Mouse (Mus musculus): ENCODE results near the gene Adgre1.
"Not testable (repeated sequence)": the region's sequence is repeated elsewhere in the genome, so short reads cannot be mapped to it uniquely, and the experiment has no call there.

Adgre1 gene

DNA sequence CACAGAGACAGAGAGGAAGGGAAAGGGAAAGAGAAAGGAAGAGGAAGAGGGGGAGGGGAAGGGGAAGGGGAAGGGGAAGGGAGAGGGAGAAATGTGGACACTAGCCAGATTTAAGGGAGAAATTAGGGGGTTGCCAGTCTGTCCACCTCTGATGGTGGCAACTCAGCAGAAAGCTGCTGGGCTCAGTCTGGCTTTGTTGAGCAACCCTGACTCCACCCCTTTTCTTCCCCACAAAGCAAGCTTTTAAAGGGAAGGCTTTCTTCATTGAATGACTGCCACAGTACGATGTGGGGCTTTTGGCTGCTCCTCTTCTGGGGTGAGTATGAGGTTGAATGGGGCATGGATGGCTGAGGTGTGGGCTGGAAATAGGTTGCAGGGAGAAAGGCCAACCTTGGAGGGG, at the start of gene Adgre1:
TSS of gene Adgre1 (plus strand) at position 251 of the 400 bp plus-strand sequence.
- DNase-seq (ENCODE audit: low read depth, low spot score): no peak

DNA sequence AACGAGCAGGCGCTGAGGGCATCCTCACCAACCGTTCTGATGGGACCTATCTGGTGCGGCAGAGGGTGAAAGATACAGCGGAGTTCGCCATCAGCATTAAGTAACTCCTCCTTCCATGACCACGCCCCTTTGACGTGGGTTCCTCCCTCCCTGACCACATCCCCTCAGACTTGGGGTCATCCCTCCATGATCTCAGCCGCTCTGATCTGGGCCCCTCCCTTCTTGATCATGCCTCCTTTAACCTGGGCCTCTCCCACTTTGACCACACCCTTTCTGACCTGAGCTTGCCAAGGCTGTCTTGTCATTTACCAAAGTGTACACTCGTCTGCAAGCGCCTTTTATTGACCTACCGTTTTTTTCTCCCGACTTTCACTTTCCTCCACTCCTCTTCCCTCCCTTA, 46.7 kb upstream of the Adgre1 start:
- no peak for DNase-seq (ENCODE audit: low read depth, low spot score)

DNA sequence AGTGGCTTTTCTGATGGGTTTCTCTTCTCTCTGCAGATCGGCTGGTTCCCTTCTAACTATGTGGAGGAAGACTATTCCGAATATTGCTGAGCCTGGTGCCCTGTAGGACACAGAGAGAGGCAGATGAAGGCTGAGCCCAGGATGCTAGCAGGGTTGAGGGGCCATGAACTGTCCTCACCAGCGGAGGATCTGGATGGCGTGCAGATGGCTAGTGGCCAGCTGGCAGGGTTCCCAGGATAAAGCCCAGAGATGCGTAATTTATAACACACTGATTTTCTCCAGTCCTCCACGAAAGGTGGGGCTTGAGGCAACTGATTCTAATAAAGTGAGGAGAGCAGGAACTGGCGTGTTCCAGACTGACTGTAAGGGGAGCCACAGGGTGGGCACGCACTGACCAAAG, 30.9 kb upstream of the Adgre1 start:
- no peak for DNase-seq (ENCODE audit: low read depth, low spot score)

DNA sequence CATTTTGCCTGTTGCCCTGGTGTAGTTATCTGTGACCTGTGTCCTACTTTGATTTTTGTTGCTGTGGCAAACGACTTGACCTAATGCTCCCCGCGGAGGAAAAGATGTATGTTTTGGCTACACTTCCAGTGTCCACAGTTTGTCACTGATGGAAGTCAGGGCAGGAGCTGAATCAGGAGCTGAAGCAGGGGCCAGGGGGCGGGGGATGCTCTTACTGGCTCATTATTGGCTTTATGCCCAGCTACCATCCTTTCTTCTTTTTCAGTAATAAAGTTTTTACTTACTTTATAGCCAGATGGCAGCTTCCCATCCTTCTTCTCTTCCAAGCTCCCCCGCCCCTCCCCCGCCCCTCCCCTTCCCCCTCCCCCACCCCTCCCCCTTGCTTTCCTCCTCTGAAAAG, 29.5 kb upstream of the Adgre1 start:
- DNase-seq (ENCODE audit: low read depth, low spot score): no peak

DNA sequence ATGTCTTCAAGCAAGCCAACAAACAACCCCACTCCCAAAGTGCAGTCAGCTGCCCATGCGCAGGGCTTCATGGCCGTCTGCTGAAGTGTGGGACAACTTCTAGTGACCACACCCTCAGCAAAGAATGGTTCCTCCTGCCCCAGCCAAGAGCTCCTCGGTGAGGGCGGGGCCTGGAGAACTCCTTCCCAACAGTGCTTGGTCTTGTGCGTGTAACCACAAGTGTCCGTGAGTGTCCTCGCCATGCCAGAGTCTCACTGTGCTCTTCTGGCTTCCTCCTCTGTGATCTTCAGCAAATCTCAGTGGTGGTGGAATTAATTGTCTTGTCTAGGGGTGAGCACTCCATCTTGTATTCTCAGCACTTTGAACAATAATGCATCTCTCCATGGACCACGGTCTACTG, 27.5 kb upstream of the Adgre1 start:
- DNase-seq (ENCODE audit: low read depth, low spot score): no peak

DNA sequence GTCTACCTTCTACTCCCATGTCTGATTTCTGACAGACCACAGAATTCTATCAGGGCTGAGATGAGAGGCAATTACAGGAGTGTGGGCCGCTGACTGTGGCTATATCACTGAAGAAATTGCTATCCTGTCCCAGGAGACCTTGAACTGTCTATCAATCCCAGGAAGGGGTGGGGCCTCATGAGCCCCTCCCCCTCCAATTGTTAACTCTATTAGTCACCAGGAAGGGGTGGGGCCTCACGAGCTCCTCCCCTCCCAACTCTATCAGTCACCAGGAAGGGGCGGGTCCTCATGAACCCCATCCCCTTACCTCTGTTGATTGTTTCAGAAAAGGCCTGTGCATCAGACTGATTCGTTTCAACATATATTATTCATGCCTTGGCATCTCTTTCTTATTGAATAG, 26.2 kb upstream of the Adgre1 start:
- no peak for DNase-seq (ENCODE audit: low read depth, low spot score)

DNA sequence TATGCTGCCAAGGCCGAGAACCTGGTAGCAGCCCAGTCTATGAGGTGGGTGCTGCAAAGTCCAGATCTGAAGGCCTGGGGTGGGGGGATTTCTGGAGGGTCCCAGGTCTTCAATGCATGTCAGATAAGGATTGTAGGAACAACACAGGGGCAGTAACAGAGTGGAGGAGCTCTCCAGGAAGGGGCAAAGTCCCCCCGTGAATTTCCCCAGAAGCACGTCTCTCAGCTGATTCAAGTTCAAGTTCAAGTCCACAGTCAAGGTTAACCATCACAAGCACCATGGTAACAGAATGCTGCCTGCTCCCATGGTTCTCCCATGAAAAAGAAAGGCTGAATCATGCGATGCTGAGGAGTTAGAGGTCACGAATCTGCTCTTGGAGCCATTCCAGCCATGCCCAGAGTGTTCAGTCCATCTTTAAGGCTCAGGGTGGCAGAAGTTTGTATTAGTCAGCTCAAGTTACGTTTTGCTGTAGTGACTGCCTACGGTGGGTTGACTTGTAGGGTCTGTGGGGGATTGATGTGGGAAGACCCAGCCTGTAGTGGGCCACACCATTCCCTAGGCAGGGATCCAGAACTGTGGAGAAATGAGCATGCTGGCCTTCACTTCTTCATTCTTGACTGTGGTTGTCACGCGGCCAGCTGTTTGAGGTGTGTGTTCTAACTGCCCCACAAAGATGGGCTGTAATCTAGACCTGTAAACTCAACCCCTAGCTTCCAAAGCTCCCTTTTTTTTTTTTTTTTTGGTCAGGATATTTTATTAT, 24.3 kb upstream of the Adgre1 start:
- no peak for DNase-seq (ENCODE audit: low read depth, low spot score)

DNA sequence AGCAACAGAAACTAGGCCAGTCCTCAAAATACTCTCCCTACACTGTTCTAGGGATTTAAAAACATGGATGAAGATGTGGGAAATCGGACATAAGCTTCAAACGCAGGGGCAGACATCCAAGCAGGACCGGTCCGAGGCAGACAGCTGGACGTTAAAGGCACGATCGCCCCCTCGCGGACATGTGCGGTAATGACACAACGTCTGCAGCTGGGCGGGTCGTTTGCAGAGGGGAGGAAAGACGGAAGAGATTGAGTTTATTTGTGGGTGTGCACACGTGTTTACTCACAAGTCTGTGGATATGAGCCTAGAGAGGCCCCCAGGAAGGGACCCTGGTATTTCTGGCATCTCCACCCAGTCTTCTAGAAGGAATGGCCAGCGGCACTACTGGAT, 23.7 kb upstream of the Adgre1 start:
- DNase-seq (ENCODE audit: low read depth, low spot score): peak; percentile 67

DNA sequence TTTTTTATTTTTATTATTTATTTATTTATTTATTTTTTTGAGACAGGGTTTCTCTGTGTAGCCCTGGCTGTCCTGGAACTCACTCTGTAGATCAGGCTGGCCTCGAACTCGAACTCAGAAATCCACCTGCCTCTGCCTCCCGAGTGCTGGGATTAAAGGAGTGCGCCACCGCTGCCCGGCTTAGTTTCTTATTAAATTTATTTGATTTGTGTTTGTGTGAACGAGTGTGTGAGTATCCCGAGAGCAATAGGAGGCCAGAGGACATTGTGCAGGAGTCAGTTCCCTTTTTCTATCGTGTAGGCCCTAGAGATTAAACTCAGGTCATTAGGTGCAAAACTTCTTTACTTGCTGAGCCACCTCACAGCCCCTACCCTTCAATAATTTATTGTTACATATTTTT, 23.3 kb upstream of the Adgre1 start:
- not testable (repeated sequence) for DNase-seq (ENCODE audit: low read depth, low spot score)

DNA sequence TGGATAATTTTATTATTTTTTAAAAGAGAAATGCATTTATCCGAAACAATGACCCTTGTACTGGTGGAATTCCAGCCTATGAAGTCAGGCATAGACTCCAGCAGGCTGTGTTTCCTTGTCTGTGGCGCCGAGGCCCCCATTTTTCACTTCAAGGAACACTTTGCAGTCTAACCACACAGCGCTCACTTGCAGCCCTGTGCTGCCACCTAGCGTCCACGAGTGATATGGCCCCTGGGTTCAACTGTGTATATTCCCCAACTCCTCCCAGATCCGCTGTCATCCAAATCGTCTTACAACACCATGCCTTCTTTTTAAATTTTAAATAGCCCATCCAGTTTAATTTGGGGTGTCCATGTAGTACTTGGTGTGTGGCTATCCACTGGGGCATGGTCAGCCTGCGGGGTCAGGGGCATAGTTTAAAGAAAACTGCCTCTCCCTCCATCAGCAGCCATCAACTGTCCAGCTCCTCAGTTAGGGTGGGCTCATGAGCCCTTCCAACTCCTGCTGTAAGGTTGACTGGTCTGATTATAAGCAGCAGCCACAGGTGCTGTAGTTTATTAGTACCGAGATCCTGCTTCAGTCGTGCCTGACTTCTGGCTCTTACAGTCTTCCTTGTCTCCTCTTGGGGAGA, 22.7 kb upstream of the Adgre1 start:
- peak; percentile 83 for DNase-seq (ENCODE audit: low read depth, low spot score)

DNA sequence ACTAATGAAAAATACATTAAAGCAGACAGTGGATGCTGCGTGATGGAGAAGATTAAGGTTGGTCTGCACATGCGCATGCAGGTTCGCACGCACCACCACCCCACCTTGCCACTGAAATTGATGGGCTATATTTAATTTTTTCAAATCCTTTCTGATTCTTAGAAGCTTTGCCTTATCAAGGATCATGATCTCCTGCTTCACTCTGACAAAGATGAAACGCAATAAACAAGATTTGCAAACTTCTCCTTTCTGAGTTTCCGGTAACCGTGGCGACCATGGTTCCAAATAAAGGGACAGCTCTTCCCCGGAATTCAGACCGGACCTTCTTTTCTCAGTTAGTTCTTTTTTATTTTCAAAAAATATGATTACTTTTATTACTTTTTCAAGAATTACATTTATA, 20.5 kb upstream of the Adgre1 start:
- no peak for DNase-seq (ENCODE audit: low read depth, low spot score)

DNA sequence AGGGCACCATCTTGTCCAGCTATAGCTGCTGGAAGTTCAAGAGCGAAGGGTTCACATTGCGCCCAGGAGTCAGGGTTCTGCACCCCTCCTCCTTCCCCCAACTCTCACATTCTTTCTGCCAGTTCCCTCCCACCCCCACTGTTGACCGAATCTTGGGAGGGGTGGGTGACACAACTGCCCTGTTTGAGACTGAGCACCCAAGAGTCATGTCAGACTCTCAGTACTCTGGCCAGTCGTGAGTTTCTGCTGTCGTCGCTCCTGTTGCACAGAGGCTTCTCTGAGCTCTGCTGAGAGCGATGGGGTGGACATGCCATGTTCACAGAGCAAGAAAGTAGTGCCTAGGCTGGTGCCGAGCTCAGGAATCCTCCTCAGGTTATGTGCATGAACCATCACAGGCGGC, 19.2 kb upstream of the Adgre1 start:
- DNase-seq (ENCODE audit: low read depth, low spot score): no peak

DNA sequence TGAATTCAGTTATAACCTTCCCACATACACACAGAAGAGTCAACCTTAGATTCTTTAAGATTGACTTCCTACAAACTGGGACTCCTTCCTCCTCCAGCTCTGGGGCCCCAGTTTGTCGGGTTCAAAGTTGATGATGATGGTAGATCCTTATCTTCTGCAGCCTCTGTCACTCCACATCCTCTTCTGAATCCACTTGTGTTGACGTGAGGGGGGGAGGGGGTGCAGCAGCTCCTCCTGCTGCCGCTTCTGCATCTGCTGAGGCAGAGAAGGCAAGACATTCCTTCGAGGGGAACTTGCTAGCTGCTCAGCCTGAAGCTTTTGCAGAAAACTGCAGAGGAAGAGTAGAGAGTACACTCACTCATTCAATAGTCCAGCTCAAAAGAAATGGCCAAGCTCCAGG, 16.9 kb upstream of the Adgre1 start:
- DNase-seq (ENCODE audit: low read depth, low spot score): no peak

DNA sequence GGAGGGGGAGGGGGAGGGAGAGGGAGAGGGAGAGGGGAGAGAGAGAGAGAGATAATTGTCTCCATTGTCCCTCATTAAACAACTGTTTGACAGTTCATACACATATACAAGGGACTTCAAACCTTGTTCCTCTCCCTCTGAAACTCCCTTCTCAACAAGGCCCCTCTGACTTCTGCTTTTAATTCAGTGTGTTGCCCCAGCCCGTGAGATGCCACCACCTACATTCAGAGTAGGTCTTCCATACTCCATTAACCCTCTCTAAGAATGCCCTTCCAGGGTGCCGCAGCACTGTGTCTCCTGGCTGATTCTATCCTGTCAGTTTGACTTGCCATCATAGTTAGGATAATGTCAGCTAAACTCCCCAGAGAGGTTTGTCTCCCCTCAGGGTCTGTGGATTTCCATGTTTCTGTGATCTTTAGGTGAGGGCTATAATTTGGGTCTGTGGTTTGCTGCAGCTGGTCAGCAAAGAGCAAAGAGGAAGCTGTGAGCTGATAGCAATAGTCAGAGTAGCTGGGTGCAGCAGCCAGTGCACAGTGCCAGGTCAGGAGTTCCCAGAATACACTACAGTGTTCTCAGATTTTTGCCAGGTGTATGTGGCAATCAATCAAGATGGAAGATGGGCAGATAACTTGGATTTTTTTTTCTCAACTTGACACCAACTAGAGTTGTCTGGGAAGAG, 14.3 kb upstream of the Adgre1 start:
- no peak for DNase-seq (ENCODE audit: low read depth, low spot score)

DNA sequence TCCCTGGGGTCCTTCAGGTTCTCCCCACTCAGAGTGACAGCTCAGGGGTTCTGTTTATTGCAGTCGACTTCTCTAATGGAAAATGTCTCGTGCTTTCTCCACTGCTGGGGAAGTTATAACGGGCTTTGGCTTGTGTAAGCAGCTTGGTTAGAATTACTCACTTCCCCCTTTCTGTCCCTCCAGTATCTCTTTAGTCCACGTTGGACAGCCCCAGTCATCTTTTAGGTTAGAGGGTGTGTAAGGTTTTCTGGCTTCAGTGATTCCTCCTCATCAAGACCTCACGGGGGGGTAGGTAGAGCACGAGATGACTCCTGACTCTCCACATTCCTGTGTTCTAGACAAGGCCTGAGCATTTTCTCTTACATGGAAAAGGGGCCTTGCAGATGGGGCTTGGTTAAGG, 11.5 kb upstream of the Adgre1 start:
- no peak for DNase-seq (ENCODE audit: low read depth, low spot score)

DNA sequence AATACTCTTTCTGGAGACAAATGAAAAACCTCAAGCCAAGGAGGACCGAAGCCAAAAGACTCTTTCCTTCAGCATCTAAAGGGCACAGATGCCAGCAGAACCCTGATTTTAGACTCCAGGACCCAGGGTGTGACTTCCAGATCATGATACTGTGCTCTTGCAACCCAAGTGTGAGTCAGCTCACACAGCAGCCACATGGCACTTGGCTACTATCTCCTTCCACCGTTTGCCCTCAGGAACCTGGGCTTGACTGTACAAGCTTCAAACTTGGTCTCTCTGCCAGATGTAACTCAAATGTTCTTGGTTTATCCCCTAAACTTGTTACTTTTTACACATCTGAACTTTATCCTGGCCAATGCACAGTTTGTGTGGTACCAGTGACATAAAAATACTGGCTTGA, 10.7 kb upstream of the Adgre1 start:
- no peak for DNase-seq (ENCODE audit: low read depth, low spot score)

DNA sequence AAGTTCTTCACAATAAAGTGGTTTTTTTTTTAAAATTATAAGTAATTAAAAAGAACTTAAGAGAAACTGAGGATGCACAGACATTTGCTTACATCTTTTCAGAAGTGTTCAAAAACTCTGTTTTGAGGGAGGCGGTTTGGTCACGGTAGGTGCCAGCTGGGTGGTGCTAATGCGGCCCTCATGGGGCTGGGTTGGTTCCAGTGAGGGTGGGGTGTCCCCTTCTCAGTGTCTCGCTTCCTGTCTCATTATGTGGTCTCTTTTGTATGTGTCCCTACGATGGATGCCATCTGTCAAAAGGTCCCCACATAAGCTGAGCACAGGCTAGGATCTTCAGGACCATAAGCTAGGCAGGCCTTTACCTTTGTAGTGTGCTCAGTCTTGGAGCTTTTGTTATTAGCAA, 9.4 kb upstream of the Adgre1 start:
- DNase-seq (ENCODE audit: low read depth, low spot score): no peak

DNA sequence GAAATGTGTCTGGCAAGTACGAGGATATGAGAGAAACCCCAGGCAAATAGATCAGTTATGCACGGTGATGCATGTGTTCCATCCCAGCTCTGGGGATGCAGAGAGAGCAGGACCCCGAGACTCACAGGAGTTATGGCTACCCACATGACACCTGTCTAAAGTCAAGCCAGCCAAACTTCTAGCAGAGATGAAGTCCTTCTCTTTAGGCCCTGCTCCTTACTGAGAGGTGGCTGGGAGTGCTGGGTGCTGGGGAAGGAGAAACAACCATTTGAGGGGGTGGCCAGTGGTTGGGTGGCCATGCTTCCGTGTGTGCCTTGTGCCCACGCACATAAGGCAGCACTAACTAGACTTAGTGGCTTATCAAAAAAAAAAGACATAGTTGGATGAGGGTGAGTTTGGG, 8.3 kb upstream of the Adgre1 start:
- no peak for DNase-seq (ENCODE audit: low read depth, low spot score)

DNA sequence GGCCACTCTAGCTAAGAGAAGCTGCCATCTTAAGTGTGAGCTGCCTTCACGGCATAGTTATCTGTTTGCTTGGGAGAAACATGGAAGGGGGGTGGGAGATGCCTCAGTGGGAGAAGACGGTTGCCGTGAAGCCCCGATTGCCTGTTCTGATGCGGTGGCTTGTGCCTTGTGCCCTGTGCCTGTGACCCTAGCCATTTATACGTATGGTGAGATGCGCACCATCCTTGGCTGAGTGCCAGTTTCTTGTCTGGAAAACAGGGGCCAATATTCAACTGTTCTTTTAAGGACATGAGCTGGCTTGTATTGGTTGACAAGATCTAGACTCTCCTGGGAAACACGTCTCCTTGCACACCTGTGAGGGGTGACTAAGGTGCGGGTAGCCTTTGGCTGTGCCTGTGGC, 7.4 kb upstream of the Adgre1 start:
- DNase-seq (ENCODE audit: low read depth, low spot score): no peak

DNA sequence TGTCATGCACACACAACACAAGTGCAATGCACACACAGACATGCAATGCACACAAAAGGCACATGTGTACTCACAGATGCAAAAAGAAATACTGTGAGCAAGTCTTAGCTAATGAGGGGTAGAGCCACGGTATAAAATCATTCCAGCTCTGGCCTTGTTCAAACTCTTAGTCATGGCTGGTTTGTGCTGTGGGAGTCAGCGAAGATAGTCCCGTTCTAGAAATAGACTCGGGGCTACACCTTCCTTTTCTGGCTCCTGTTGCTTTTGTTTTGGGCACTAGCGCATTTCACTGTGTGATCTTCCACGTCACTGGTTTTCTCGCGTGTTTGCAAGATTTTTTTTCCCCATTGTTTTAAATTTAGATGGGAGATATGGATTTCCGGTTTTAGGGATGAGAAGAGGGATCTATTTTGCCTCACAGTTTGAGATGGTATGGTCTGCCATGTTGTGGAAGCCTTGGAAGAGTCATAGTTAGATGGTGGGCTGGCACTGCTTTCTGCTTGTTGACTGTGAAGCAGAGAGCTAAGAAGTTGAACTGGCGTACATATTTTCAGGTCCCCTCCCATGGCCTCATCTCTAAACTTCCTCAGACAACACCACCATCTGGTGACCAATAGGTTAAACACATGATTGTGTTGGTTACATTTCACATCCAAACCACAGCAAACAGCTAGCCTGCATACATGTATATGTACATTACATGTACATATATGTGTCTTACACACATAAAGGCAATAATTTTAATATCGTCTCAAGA, 1.2 kb downstream of the Adgre1 start:
- no peak for DNase-seq (ENCODE audit: low read depth, low spot score)
